Mouse (Mus musculus): ENCODE measurements around the gene Tom1. TPM values are rescaled to one million over a fixed set of nuclear protein-coding genes. Genes with fewer than 3 reads are reported as not detected.
A peak's percentile ranks its signal among the peaks of the same experiment; 100 is the strongest.

Gene Tom1
- polyA plus RNA-seq, 1 experiment from 2014 or later = 16.9 TPM

DNA sequence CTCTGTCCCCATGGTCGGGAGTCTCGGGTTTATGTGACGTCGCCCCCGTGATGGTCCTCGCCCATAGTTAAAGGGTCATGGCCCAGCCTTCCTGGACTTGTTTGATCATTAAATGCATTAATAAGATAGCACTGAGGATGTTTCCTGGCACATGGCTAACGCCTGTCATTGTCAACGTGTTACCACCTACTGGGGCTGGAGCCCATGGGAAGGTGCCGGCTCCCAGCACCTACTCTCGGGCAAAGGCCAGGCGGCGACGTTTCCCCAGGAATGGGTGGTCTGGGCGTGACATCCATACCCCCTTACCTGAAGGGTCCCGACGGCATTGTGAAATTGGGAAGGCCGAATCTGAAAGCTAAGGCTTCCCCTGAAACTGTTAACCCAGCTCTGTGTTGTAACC is 780 bp downstream of the Tom1 start:
- H3K9me3 ChIP-seq (replicated peaks; ENCODE audit: control insufficient read depth, low read length) = no peaks in the 10 kb centered on the region
- no peaks in the 10 kb centered on the region for H3K4me1 ChIP-seq (ENCODE audit: control insufficient read depth, insufficient read depth, low read length)
- H3K27ac ChIP-seq (ENCODE audit: low read depth, low read length) = no peak overlapping the region; the same call in 1 of the 2 replicates
- ATAC-seq = no peak
- DNase-seq (ENCODE audit: low spot score) = no peak
- peak overlapping the region; percentile 61 for H3K4me3 ChIP-seq (ENCODE audit: low read depth, low read length)
- H3K36me3 ChIP-seq (ENCODE audit: control insufficient read depth, insufficient read depth, low read length) = peaks cover 17% of the 10 kb centered on the region
- no peaks in the 10 kb centered on the region for H3K27me3 ChIP-seq (replicated peaks; ENCODE audit: control insufficient read depth, insufficient read depth, low read length)
- WGBS = 1% methylated on average over 17 of the region's 17 CpGs
- H3K4me2 ChIP-seq (ENCODE audit: low read length) = peak overlapping the region; percentile 92
- peak overlapping the region; percentile 66 for H3K9ac ChIP-seq (ENCODE audit: low read length)

DNA sequence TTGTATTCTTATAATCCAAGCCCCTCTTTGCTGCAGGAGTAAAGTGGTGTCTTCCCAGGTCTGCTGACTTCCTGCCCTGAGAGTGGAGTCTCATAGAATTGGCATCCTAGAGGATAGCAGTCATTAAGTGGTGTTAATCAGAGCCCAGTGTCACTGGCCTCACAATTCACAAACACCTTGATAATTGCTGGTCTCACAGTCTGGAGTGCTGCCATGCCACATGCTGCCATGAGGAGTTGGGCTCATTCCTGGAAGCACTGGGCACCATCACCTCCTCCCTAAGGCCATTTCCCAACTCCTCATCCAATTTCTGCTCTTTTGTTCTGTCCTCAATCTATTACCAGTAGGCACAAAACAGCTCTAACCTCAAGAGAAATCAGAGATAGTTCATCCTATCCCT is 2.1 kb downstream of the Tom1 start:
- ATAC-seq (no peak), DNase-seq (ENCODE audit: low spot score) (no peak)
- no peak overlapping the region for H3K27ac ChIP-seq (ENCODE audit: low read depth, low read length)
- no peaks in the 10 kb centered on the region for H3K9me3 ChIP-seq (replicated peaks; ENCODE audit: control insufficient read depth, low read length)
- H3K4me3 ChIP-seq (ENCODE audit: low read depth, low read length) = no peak overlapping the region
- H3K4me2 ChIP-seq (ENCODE audit: low read length) = no peak overlapping the region
- H3K27me3 ChIP-seq (replicated peaks; ENCODE audit: control insufficient read depth, insufficient read depth, low read length) = no peaks in the 10 kb centered on the region
- H3K4me1 ChIP-seq (ENCODE audit: control insufficient read depth, insufficient read depth, low read length) = no peaks in the 10 kb centered on the region
- peaks cover 6% of the 10 kb centered on the region for H3K36me3 ChIP-seq (ENCODE audit: control insufficient read depth, insufficient read depth, low read length)
- no peak overlapping the region for H3K9ac ChIP-seq (ENCODE audit: low read length)

DNA sequence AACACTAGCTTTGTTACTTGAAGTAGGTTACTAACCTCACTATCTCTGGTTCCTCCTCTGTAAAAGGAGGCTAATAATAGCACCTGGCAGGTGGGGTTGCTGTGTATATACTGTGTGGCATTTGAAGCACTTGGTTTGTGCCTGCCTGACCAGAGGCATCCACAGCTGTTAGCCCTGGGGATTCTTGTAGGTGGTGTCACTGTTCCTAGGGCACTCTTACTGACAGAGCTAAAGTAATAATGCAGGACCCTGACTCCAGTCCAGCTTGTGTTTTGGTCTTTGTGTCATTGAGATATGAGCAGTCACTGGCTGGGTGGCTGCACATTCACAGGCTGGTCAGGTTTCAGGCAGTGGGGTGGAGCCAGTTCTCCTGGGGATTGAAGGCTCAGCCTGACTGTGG is 5.0 kb downstream of the Tom1 start:
- Histone ChIP-seq H3K4me1 (ENCODE audit: control insufficient read depth, insufficient read depth, low read length) (no peaks in the 10 kb centered on the region), H3K27ac (ENCODE audit: low read depth, low read length) (no peak overlapping the region), H3K36me3 (ENCODE audit: control insufficient read depth, insufficient read depth, low read length) (no peaks in the 10 kb centered on the region), H3K27me3 (replicated peaks; ENCODE audit: control insufficient read depth, insufficient read depth, low read length) (no peaks in the 10 kb centered on the region), H3K9me3 (replicated peaks; ENCODE audit: control insufficient read depth, low read length) (no peaks in the 10 kb centered on the region), H3K4me2 (ENCODE audit: low read length) (no peak overlapping the region), H3K9ac (ENCODE audit: low read length) (no peak overlapping the region), H3K4me3 (ENCODE audit: low read depth, low read length) (no peak overlapping the region)
- ATAC-seq (no peak), DNase-seq (ENCODE audit: low spot score) (no peak)

DNA sequence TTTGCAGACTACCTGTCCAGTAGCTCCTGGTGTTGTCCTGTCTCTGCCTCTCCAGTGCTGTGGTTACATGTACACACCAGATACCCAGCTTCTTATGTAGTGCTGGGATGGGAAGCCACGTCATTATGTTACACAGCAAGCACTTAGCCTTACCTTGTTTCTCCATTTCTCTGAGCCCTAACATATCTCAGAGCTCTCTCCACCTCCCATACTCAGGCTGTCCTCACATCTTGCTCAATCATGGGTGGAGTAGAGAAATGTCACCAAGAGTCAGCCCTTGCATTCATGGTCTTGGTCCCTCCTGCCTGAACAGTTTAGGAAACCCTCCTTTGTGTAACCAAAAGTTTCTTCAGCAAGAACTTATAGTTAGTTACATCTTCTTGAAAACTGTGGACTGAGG is 6.2 kb downstream of the Tom1 start:
- DNase-seq (ENCODE audit: low spot score) (no peak), ATAC-seq (no peak)
- Histone ChIP-seq H3K4me3 (ENCODE audit: low read depth, low read length) (no peak overlapping the region), H3K4me1 (ENCODE audit: control insufficient read depth, insufficient read depth, low read length) (no peaks in the 10 kb centered on the region), H3K27ac (ENCODE audit: low read depth, low read length) (no peak overlapping the region), H3K9ac (ENCODE audit: low read length) (no peak overlapping the region), H3K36me3 (ENCODE audit: control insufficient read depth, insufficient read depth, low read length) (no peaks in the 10 kb centered on the region), H3K4me2 (ENCODE audit: low read length) (no peak overlapping the region), H3K9me3 (replicated peaks; ENCODE audit: control insufficient read depth, low read length) (no peaks in the 10 kb centered on the region), H3K27me3 (replicated peaks; ENCODE audit: control insufficient read depth, insufficient read depth, low read length) (no peaks in the 10 kb centered on the region)
- 97% methylated on average over 1 of the region's 1 CpGs for WGBS

DNA sequence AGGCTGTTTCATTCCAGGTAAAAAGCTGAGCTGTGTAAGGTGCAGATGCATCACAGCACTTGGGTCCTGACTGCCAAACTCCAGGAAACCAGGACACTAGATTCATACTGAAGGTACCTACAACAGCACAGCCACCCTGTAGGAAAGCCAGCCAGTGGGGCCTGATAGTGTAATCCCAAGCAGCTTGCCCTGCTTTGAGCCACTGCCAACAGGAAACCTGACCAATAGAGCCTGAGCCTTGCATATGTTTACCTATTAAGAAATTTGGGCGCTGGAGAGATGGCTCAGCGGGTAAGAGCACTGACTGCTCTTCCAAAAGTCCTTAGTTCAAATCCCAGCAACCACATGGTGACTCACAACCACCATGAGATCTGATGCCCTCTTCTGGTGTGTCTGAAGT is 8.7 kb downstream of the Tom1 start:
- Histone ChIP-seq H3K4me3 (ENCODE audit: low read depth, low read length) (no peak overlapping the region), H3K27ac (ENCODE audit: low read depth, low read length) (no peak overlapping the region), H3K9ac (ENCODE audit: low read length) (no peak overlapping the region), H3K36me3 (ENCODE audit: control insufficient read depth, insufficient read depth, low read length) (no peaks in the 10 kb centered on the region), H3K4me1 (ENCODE audit: control insufficient read depth, insufficient read depth, low read length) (no peaks in the 10 kb centered on the region), H3K9me3 (replicated peaks; ENCODE audit: control insufficient read depth, low read length) (no peaks in the 10 kb centered on the region), H3K4me2 (ENCODE audit: low read length) (no peak overlapping the region), H3K27me3 (replicated peaks; ENCODE audit: control insufficient read depth, insufficient read depth, low read length) (no peaks in the 10 kb centered on the region)
- DNase-seq (ENCODE audit: low spot score) (no peak), ATAC-seq (no peak)
- WGBS = 75% methylated on average over 2 of the region's 2 CpGs

DNA sequence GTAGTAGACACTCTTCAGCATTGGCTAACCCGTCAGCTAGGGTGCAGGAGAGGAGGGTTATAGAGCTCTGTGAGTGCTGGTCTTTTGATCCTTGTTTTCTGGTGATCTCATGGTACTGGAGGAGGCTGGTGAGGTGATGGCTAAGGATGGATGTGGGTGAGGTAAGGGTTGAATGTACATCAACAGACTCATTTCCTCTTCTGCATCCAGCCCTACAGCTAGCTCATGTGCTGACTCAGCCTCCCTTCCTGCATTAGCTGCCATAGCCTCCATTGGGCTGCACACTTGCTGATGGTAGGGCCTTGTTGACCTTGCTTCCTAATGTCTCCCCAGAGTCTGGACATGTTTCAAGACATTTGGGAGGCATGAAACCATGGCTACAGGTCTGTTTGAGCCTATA is 9.5 kb downstream of the Tom1 start:
- H3K4me3 ChIP-seq (ENCODE audit: low read depth, low read length) = no peak overlapping the region
- H3K36me3 ChIP-seq (ENCODE audit: control insufficient read depth, insufficient read depth, low read length) = no peaks in the 10 kb centered on the region
- no peak overlapping the region for H3K27ac ChIP-seq (ENCODE audit: low read depth, low read length)
- H3K4me1 ChIP-seq (ENCODE audit: control insufficient read depth, insufficient read depth, low read length) = no peaks in the 10 kb centered on the region
- H3K27me3 ChIP-seq (replicated peaks; ENCODE audit: control insufficient read depth, insufficient read depth, low read length) = no peaks in the 10 kb centered on the region
- no peak for DNase-seq (ENCODE audit: low spot score)
- 83% methylated on average over 1 of the region's 1 CpGs for WGBS
- H3K9me3 ChIP-seq (replicated peaks; ENCODE audit: control insufficient read depth, low read length) = no peaks in the 10 kb centered on the region
- ATAC-seq = no peak
- no peak overlapping the region for H3K4me2 ChIP-seq (ENCODE audit: low read length)
- H3K9ac ChIP-seq (ENCODE audit: low read length) = no peak overlapping the region

DNA sequence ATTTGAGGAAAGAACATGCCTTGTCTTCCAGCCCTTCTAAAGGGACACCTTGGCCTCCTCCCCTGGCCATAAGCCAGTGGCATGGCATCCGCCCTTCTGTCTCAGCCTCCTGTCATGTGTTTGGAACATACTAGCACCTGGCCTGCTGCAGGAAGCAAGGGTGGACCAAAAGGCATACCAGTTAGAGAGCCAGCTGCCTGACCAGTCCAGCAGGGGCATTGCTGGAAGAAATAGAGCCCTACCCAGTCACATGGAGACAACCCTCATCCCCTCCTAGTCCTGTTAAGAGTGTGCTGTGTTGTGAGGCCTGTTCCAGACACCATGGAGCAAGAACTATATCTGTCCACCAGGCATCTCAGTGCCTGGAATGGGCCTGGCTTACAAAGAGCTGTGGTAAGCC is 12.8 kb downstream of the Tom1 start:
- DNase-seq (ENCODE audit: low spot score) (no peak), ATAC-seq (no peak)
- no peaks in the 10 kb centered on the region for H3K36me3 ChIP-seq (ENCODE audit: control insufficient read depth, insufficient read depth, low read length)
- H3K27ac ChIP-seq (ENCODE audit: low read depth, low read length) = no peak overlapping the region
- H3K9me3 ChIP-seq (replicated peaks; ENCODE audit: control insufficient read depth, low read length) = no peaks in the 10 kb centered on the region
- H3K27me3 ChIP-seq (replicated peaks; ENCODE audit: control insufficient read depth, insufficient read depth, low read length) = no peaks in the 10 kb centered on the region
- H3K9ac ChIP-seq (ENCODE audit: low read length) = no peak overlapping the region
- H3K4me1 ChIP-seq (ENCODE audit: control insufficient read depth, insufficient read depth, low read length) = no peaks in the 10 kb centered on the region
- no peak overlapping the region for H3K4me3 ChIP-seq (ENCODE audit: low read depth, low read length)
- H3K4me2 ChIP-seq (ENCODE audit: low read length) = no peak overlapping the region
- WGBS = 81% methylated on average over 1 of the region's 1 CpGs

DNA sequence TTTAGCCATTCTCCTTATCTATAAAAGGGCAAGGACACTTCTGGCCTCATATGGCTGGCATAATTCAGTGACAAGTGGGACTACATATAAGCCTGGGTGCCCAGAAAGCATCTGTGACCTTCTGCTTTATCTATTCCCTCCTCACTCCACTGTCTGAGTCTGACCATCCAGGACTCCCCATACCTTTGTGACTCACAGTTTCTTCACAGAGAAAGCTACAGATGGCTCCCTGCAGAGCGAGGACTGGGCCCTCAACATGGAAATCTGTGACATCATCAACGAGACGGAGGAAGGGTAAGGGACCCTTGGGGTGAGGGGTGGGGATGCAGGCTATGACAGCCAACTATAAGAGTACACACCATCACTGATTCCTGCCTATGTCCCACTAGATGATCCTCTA is 14.3 kb downstream of the Tom1 start:
- H3K4me1 ChIP-seq (ENCODE audit: control insufficient read depth, insufficient read depth, low read length) = no peaks in the 10 kb centered on the region
- H3K9me3 ChIP-seq (replicated peaks; ENCODE audit: control insufficient read depth, low read length) = no peaks in the 10 kb centered on the region
- no peak for DNase-seq (ENCODE audit: low spot score)
- 91% methylated on average over 3 of the region's 3 CpGs for WGBS
- no peaks in the 10 kb centered on the region for H3K27me3 ChIP-seq (replicated peaks; ENCODE audit: control insufficient read depth, insufficient read depth, low read length)
- H3K4me3 ChIP-seq (ENCODE audit: low read depth, low read length) = no peak overlapping the region
- no peaks in the 10 kb centered on the region for H3K36me3 ChIP-seq (ENCODE audit: control insufficient read depth, insufficient read depth, low read length)
- H3K9ac ChIP-seq (ENCODE audit: low read length) = no peak overlapping the region
- no peak overlapping the region for H3K27ac ChIP-seq (ENCODE audit: low read depth, low read length)
- no peak for ATAC-seq
- H3K4me2 ChIP-seq (ENCODE audit: low read length) = no peak overlapping the region

DNA sequence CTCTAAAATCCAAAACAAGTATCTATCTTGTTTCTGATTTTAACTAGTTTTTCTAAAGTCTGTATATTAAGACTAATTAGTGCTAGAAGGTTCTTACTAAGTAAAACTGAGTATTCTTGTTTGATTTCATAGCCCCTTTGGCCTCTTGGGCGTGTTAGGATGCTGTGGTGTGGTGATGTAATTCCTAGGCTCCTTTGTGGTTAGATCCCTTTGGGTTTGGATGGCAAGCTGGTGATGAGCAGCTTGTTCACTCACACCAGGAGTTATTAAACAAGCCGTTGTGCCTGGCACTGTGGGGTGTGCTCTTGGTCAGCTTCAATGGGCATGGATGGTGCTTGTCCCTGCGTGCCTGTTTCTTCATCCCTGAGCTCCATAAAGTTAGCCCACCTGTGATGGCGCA is 19.8 kb downstream of the Tom1 start:
- H3K4me3 ChIP-seq (ENCODE audit: low read depth, low read length) = no peak overlapping the region
- no peak for ATAC-seq
- no peaks in the 10 kb centered on the region for H3K4me1 ChIP-seq (ENCODE audit: control insufficient read depth, insufficient read depth, low read length)
- H3K27ac ChIP-seq (ENCODE audit: low read depth, low read length) = no peak overlapping the region
- no peak overlapping the region for H3K9ac ChIP-seq (ENCODE audit: low read length)
- 94% methylated on average over 4 of the region's 4 CpGs for WGBS
- H3K4me2 ChIP-seq (ENCODE audit: low read length) = no peak overlapping the region
- no peaks in the 10 kb centered on the region for H3K27me3 ChIP-seq (replicated peaks; ENCODE audit: control insufficient read depth, insufficient read depth, low read length)
- no peaks in the 10 kb centered on the region for H3K9me3 ChIP-seq (replicated peaks; ENCODE audit: control insufficient read depth, low read length)
- no peaks in the 10 kb centered on the region for H3K36me3 ChIP-seq (ENCODE audit: control insufficient read depth, insufficient read depth, low read length)
- DNase-seq (ENCODE audit: low spot score) = no peak

DNA sequence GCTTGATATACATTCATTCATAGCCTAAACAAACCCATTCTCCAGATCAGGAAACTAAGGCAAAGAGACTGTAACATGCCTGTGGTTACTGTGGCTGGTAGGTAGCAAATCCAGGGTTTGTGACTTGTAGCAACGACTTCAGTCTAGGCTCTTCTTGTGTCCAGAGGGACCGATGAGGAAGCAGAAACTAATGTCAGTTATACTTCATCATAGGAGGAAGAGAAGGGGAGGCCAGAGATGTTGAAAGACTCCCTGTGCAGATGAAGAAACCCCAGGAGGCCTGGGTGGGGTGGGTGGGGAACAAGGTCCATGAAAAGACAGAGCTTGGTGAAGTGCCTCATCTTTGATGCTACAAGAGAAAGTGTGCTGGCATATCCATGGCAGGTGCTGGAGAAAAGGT is 22.2 kb downstream of the Tom1 start:
- no peak overlapping the region for H3K4me2 ChIP-seq (ENCODE audit: low read length)
- ATAC-seq = no peak
- WGBS = 87% methylated on average over 2 of the region's 2 CpGs

More for the DNA sequence above, 22.2 kb downstream of the Tom1 start:
- Histone ChIP-seq H3K4me1 (ENCODE audit: control insufficient read depth, insufficient read depth, low read length) (no peaks in the 10 kb centered on the region), H3K27ac (ENCODE audit: low read depth, low read length) (no peak overlapping the region), H3K4me3 (ENCODE audit: low read depth, low read length) (no peak overlapping the region), H3K9me3 (replicated peaks; ENCODE audit: control insufficient read depth, low read length) (no peaks in the 10 kb centered on the region), H3K27me3 (replicated peaks; ENCODE audit: control insufficient read depth, insufficient read depth, low read length) (no peaks in the 10 kb centered on the region), H3K36me3 (ENCODE audit: control insufficient read depth, insufficient read depth, low read length) (no peaks in the 10 kb centered on the region), H3K9ac (ENCODE audit: low read length) (no peak overlapping the region)
- no peak for DNase-seq (ENCODE audit: low spot score)

All from forebrain, embryonic 14.5 days (tissue).